Mouse (Mus musculus) embryonic facial prominence, embryonic 11.5 days (tissue): Measurements from ENCODE around the gene Slc17a4. TPM values are rescaled to one million over a fixed set of nuclear protein-coding genes. Genes with fewer than 3 reads are reported as not detected.

Experiments
- ATAC-seq: fragments of 200-750 bp; cut with Nextera tagmentation; replicated peaks from 2 replicates; pipeline ENCODE4 v1.8.0; 2017; ENCODE audit warnings: low read depth; ENCODE audit not compliant: insufficient number of reproducible peaks, low FRiP score, low TSS enrichment
- DNase-seq: peaks from one replicate; pipeline ENCODE4 v3.0.0-alpha.2; 2015; ENCODE audit warnings: low spot score
- H3K27ac ChIP-seq: fragments of 300-500 bp; sonication (generic); replicated peaks from 2 replicates; pipeline ENCODE4 v1.5.1; 2014; ENCODE audit warnings: mild to moderate bottlenecking, low read depth, low read length, control low read depth
- H3K27me3 ChIP-seq: fragments of 300-500 bp; sonication (generic); 2 replicates; pipeline ENCODE4 v1.6.1; 2014; ENCODE audit warnings: mild to moderate bottlenecking, low read length, moderate library complexity, mixed read lengths; ENCODE audit not compliant: control insufficient read depth, insufficient read depth
- H3K36me3 ChIP-seq: fragments of 300-500 bp; sonication (generic); replicated peaks from 2 replicates; pipeline ENCODE4 v1.6.1; 2014; ENCODE audit warnings: low read depth, mild to moderate bottlenecking, low read length, moderate library complexity, mixed read lengths; ENCODE audit not compliant: control insufficient read depth, insufficient read depth
- H3K4me1 ChIP-seq: fragments of 300-500 bp; sonication (generic); 2 replicates; pipeline ENCODE4 v1.6.1; 2014; ENCODE audit warnings: low read length, mixed read lengths; ENCODE audit not compliant: control insufficient read depth, insufficient read depth
- H3K4me2 ChIP-seq: fragments of 300-500 bp; sonication (generic); 2 replicates; pipeline ENCODE4 v1.6.1; 2014; ENCODE audit warnings: low read depth, mild to moderate bottlenecking, control low read depth, low read length, moderate library complexity
- H3K4me3 ChIP-seq: fragments of 300-500 bp; sonication (generic); 2 replicates; pipeline ENCODE4 v1.5.1; 2014; ENCODE audit warnings: low read depth, low read length, control low read depth
- H3K9ac ChIP-seq: fragments of 300-500 bp; sonication (generic); replicated peaks from 2 replicates; pipeline ENCODE4 v1.6.1; 2014; ENCODE audit warnings: mild to moderate bottlenecking, control low read depth, low read length
- H3K9me3 ChIP-seq: fragments of 300-500 bp; sonication (generic); replicated peaks from 2 replicates; pipeline ENCODE4 v1.6.1; 2016; ENCODE audit warnings: mild to moderate bottlenecking, low read length, inconsistent platforms, mixed read lengths; ENCODE audit not compliant: control insufficient read depth
- WGBS: fragments of 180-500 bp; shearing (Covaris S2); extraction: QIAGEN DNeasy Blood & Tissue Kit; methylation state at CpG from one replicate; pipeline ENCODE4 v1.1.7; 2014; 5-methylcytosine and 5-hydroxymethylcytosine counted together
- microRNA-seq: library from miRNA; unstranded; fragments of <30 nt; microRNA quantifications from one replicate; pipeline ENCODE4, GENCODE M21; 2016; ENCODE audit warnings: borderline number of aligned reads
- polyA plus RNA-seq: library from polyadenylated mRNA; unstranded; fragments of >200 nt; fragmentation: Nextera tagmentation; extraction: Ambion mirVana; gene quantifications from 2 replicates; pipeline ENCODE4 v1.2.1, GENCODE M21; 2014

Gene Slc17a4
- polyA plus RNA-seq, 1 experiment from 2014 or later = not detected

DNA sequence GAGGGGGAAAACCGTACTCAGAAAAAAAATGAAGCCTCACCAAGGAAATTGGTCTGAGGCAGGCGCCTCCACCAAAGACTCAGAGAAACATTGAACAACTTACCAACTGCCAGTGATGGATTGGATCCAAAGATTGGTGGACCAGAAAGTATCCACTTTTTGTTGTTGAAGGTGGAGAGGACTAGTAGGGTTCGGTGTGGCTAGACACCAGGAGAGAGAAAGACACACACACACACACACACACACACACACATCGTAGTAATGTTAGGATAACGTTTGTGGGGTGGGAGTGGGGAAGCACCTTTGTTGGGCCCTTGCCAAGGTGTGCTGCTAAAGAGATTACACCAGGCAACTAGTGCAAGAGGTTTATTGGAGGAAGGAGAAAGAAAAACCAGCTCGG, 47.8 kb downstream of the Slc17a4 start:
- no peak overlapping the region for H3K9ac ChIP-seq
- H3K4me3 ChIP-seq = no peak overlapping the region
- no peaks in the 10 kb centered on the region for H3K4me1 ChIP-seq
- H3K4me2 ChIP-seq = no peak overlapping the region
- H3K9me3 ChIP-seq = no peaks in the 10 kb centered on the region
- ATAC-seq (no peak), DNase-seq (no peak)
- H3K36me3 ChIP-seq = no peaks in the 10 kb centered on the region
- WGBS = 88% methylated on average over 6 of the region's 6 CpGs
- H3K27me3 ChIP-seq = no peaks in the 10 kb centered on the region
- H3K27ac ChIP-seq = no peak overlapping the region

DNA sequence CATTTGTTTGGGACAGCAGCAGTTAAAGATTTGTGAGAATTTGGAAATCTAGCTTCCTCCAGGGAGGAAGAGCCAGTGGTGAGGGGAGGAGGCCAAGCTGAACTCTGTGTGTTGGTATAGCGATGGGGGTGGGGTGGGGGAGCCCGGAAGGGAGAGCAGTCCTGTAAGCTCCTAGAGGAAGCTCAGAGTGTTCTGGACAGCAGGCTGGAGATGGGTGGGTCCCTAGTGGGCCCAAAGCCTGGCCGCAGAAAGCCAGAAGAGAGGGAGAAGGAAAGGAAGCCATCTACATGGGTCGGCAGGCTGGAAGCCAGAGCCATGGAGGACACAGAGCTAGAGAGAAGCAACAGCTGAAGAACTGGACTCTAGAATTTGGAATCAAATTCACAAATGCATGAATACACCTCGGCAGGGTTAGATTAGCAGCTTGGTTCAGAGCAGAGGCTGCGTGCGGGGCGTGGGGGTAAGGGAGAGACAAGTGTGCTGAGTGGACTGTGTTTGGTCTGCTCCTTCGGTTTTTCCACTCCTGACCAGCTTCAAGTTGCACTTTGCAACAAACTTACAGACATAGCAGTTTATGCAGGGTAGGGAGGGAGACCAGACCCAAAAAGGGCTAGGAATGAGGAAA, 48.6 kb downstream of the Slc17a4 start:
- no peak overlapping the region for H3K4me2 ChIP-seq
- no peaks in the 10 kb centered on the region for H3K36me3 ChIP-seq
- ATAC-seq (no peak), DNase-seq (no peak)
- no peak overlapping the region for H3K4me3 ChIP-seq
- no peak overlapping the region for H3K27ac ChIP-seq
- H3K27me3 ChIP-seq = no peaks in the 10 kb centered on the region
- WGBS = 68% methylated on average over 9 of the region's 9 CpGs
- H3K9me3 ChIP-seq = no peaks in the 10 kb centered on the region
- no peaks in the 10 kb centered on the region for H3K4me1 ChIP-seq
- no peak overlapping the region for H3K9ac ChIP-seq

DNA sequence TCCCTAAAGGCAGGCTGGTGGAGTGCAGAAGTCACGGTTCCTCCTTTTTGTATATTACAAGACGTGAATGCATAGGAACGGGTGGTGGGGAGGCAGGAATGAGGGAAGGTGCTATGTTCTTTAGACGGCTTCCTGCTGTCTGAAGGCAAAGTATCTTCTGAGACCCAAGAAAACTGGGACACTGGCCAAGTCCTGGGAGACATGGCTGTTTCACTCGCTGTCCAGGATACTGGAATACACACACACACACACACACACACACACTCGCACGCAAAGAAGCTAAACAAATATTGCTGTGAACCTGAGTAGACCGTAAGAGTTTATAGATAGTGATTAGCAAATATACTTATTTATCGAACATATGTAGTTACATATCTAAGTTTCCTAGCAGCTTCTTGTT, 50.1 kb downstream of the Slc17a4 start:
- H3K36me3 ChIP-seq = no peaks in the 10 kb centered on the region
- H3K9me3 ChIP-seq = no peaks in the 10 kb centered on the region
- no peaks in the 10 kb centered on the region for H3K27me3 ChIP-seq
- H3K9ac ChIP-seq = no peak overlapping the region
- no peak for ATAC-seq
- H3K27ac ChIP-seq = no peak overlapping the region
- WGBS = 87% methylated on average over 9 of the region's 9 CpGs
- no peaks in the 10 kb centered on the region for H3K4me1 ChIP-seq
- no peak overlapping the region for H3K4me2 ChIP-seq
- no peak for DNase-seq
- no peak overlapping the region for H3K4me3 ChIP-seq

DNA sequence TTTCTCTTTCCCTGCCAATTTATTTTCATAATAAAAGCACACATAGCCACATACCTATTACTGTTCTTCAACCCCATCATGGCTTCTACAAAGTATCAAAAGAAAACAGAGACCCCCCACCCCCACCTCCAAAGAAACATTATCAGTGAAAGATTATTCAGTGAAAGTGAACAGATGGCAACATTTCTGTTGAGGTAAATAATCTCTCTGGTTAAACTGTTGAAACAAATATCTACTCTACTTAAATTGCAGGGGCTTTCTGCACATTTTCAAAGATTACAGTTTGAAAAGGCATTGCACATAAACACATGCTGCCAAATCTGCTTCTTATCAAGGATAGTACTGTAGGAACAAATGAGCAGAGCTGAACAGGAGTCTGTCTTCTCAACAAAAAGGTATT, 53.0 kb downstream of the Slc17a4 start:
- Histone ChIP-seq H3K9me3 (no peaks in the 10 kb centered on the region), H3K9ac (no peak overlapping the region), H3K27ac (no peak overlapping the region), H3K27me3 (no peaks in the 10 kb centered on the region), H3K4me1 (no peaks in the 10 kb centered on the region), H3K4me3 (no peak overlapping the region), H3K4me2 (no peak overlapping the region), H3K36me3 (no peaks in the 10 kb centered on the region)
- DNase-seq = no peak
- ATAC-seq = no peak

DNA sequence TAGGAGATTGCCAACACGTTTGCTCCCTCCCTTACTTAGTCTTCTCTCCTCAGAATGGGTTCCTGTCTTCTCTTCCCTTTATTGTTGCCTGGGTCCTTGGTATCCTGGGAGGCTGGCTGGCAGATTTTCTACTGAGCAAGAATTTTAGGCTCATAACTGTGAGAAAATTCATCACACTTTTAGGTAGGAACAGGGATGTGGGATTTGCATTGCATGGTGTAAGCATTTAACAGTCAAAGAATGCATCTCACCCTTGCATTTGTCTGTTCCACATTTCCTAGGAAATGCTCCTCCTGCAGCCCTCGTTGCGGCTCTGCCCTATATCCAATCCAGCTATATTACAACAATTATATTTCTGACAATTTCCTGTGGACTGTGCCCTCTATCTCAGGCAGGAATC, 58.4 kb downstream of the Slc17a4 start:
- 52% methylated on average over 3 of the region's 3 CpGs for WGBS
- ATAC-seq (no peak), DNase-seq (no peak)
- no peak overlapping the region for H3K27ac ChIP-seq
- no peak overlapping the region for H3K9ac ChIP-seq
- H3K9me3 ChIP-seq = no peaks in the 10 kb centered on the region
- H3K4me3 ChIP-seq = no peak overlapping the region
- no peaks in the 10 kb centered on the region for H3K4me1 ChIP-seq
- H3K27me3 ChIP-seq = no peaks in the 10 kb centered on the region
- H3K36me3 ChIP-seq = no peaks in the 10 kb centered on the region
- H3K4me2 ChIP-seq = no peak overlapping the region

DNA sequence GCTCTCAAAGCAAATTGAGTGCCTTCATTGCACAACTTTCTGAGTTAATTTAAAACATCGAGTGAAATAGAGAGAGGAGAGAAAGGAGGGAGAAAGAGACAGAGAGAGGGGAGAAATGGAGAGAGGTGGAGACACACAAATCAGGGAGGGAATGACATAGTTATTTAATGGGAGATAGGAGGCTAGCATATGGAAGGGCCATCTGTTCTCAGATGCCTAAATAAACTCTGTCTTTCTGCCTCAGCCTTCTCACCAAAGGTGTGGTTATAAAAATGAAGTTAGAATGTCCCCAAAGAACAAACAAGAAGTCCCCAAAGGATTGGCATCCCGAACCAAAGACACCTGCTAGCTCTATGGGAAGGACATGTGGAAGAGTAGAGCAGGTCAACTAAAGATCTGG, 65.5 kb downstream of the Slc17a4 start:
- H3K9me3 ChIP-seq = no peaks in the 10 kb centered on the region
- H3K4me3 ChIP-seq = no peak overlapping the region
- no peaks in the 10 kb centered on the region for H3K36me3 ChIP-seq
- H3K4me2 ChIP-seq = no peak overlapping the region
- H3K27me3 ChIP-seq = no peaks in the 10 kb centered on the region
- ATAC-seq (no peak), DNase-seq (no peak)
- H3K27ac ChIP-seq = no peak overlapping the region
- no peaks in the 10 kb centered on the region for H3K4me1 ChIP-seq
- WGBS = 74% methylated on average over 2 of the region's 2 CpGs
- H3K9ac ChIP-seq = no peak overlapping the region

Small RNA genes lying within 50 kb of the gene (microRNA-seq; reads per million reads assigned to microRNA genes)
- not detected for gene Gm44344

Other genes with a start within 250 kb of the Slc17a4 start
- gene Hist1h2ac, start 231.1 kb downstream of the Slc17a4 start, polyA plus RNA-seq = 1.4 and 2.2 TPM in 2 replicates
- 25.1 and 27.3 TPM in 2 replicates for gene Hist1h2bc, start 230.8 kb downstream of the Slc17a4 start, polyA plus RNA-seq
- not detected in 2 replicates for gene Hist1h1t, start 219.2 kb downstream of the Slc17a4 start, polyA plus RNA-seq
- gene Hist1h4c, start 216.6 kb downstream of the Slc17a4 start, polyA plus RNA-seq = 6.1 TPM in 2 replicates
- 4.3 and 4.6 TPM in 2 replicates for gene Hfe, start 204.2 kb downstream of the Slc17a4 start, polyA plus RNA-seq
- gene Hist1h1c, start 176.2 kb downstream of the Slc17a4 start, polyA plus RNA-seq = 18.8 and 19.7 TPM in 2 replicates
- gene Hist1h3c, start 169.4 kb downstream of the Slc17a4 start, polyA plus RNA-seq = 15.5 and 18.1 TPM in 2 replicates
- 2.6 and 2.9 TPM in 2 replicates for gene Hist1h2bb, start 168.3 kb downstream of the Slc17a4 start, polyA plus RNA-seq
- gene Hist1h2ab, start 163.9 kb downstream of the Slc17a4 start, polyA plus RNA-seq = 48.1 and 54.7 TPM in 2 replicates
- gene Hist1h3b, start 162.7 kb downstream of the Slc17a4 start, polyA plus RNA-seq = 8.3 and 10.5 TPM in 2 replicates
- 7.4 and 10.1 TPM in 2 replicates for gene Hist1h4b, start 158.0 kb downstream of the Slc17a4 start, polyA plus RNA-seq
- gene Hist1h4a, start 153.8 kb downstream of the Slc17a4 start, polyA plus RNA-seq = not detected in 2 replicates
- gene Hist1h3a, start 152.6 kb downstream of the Slc17a4 start, polyA plus RNA-seq = 4.0 and 4.3 TPM in 2 replicates
- 4.5 and 5.0 TPM in 2 replicates for gene Hist1h1a, start 151.3 kb downstream of the Slc17a4 start, polyA plus RNA-seq
- 0.18 TPM in 1 of 2 replicates, not detected in the other for gene Trim38, start 145.1 kb downstream of the Slc17a4 start, polyA plus RNA-seq
- not detected in 2 replicates for gene Slc17a2, start 108.0 kb downstream of the Slc17a4 start, polyA plus RNA-seq
- not detected in 2 replicates for gene Slc17a3, start 75.6 kb downstream of the Slc17a4 start, polyA plus RNA-seq
- gene Slc17a1, start 47.3 kb downstream of the Slc17a4 start, polyA plus RNA-seq = not detected in 2 replicates
- not detected in 2 replicates for gene Hist1h2ba, start 19.1 kb upstream of the Slc17a4 start, polyA plus RNA-seq
- not detected in 2 replicates for gene Hist1h2aa, start 19.5 kb upstream of the Slc17a4 start, polyA plus RNA-seq
- gene Scgn, start 76.2 kb upstream of the Slc17a4 start, polyA plus RNA-seq = 0.14 TPM in 1 of 2 replicates, not detected in the other